Mouse (Mus musculus): ENCODE measurements at regions not wholly inside any gene's neighbourhood (a gene's known extent, or its start where the extent isn't known, plus 50 kb on each side); places are given as distances from the start of the nearest gene placed in this dataset.
A peak's percentile ranks its signal among the peaks of the same experiment; 100 is the strongest.

DNA sequence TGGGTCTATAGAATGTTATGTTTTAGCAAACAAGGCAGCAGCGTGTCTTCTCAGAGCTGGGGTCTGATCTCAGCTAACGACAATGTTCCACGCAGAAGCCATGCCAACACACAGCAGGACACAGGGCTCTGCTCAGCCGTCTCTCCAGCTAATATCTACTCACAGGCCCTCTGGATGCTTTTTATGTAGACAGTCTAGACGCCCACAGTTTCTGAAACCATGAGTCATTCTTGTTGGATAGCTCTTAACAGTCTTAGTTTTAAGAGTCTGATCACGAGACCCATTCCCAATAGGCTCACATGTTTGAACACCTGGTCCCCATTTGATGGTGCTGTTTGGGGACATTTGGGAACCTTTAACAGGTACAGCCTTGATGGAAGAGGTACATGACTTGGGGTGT, 171.7 kb upstream of the Runx1 start:
- no peak for ATAC-seq (replicated peaks; ENCODE audit: low FRiP score, poor library complexity, severe bottlenecking)

DNA sequence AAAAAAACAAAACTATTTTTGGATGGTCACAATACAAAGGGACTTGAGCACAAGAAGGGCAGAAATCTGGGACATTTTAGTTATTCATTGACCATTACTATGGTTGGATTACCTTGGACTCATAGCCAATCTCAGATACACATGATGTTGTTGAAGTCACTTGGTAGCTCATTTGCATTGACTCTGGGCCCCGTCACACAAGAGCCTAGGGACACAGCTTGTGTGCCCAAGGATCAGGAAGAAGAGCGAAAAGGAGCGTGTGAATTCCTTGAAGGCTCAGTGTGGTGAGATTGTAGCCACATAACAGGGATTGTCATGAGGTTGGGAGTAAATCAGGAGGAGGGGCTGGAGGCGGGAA, 170.0 kb upstream of the Runx1 start:
- no peak for ATAC-seq (replicated peaks; ENCODE audit: low FRiP score, poor library complexity, severe bottlenecking)

DNA sequence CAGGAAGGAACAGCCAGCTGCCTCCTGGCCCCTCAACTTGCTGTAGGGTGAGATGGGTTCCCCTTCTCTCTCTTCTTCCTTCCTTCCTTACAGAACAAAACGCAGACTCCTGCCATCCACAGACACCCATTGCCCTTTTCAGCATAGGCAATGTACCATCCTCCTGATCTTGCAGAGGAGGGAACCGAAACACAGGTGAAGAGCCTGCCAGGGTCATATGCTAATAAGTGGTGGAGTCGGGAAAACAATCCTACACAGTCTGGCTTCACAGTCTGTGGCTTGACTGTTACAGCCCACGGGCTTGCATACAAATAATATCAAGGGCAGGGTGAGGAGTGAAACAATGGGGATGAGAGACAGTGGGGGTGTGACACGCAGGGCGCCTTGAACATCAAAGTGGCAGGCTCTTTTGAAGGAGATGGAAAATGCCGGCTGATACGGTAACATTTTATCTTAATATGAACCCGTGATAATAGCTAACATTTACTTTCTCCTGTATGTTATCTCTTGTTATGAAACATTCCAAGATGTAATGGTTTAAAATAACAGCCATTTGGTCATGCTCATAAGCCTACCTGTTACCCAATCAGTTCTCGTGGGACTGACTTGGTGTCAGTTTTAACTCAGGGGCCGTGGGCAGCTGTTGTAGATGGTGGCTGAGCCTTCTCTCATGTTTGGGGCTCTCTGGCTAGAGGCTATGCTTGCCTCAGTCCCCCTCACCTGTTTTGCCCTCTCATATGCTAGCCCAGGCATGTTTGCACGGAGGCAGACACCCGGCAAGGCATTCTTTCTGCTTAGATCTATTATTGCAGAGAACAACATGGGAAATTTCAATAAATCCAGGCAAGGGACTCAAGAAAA, 169.4 kb upstream of the Runx1 start:
- ATAC-seq (replicated peaks; ENCODE audit: low FRiP score, poor library complexity, severe bottlenecking) = no peak

DNA sequence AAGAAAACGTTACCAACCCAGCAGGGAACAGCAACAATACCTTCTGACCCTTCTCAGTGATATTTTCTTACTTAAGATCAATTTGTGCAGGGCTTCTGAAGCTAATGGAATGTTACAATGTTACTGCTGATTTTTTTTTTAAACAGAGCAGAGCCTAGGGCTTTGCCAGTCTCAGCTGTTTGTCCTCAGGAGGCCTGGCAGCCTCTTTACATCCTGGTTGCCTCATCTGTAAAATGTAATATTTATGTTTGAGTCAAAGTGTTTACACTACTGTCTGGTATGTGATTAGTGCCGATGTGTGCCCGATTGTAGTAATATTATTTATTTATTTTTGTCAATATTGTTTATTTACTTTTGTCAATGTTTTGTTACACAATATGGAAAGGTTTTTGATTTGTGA, 166.9 kb upstream of the Runx1 start:
- no peak for ATAC-seq (replicated peaks; ENCODE audit: low FRiP score, poor library complexity, severe bottlenecking)

DNA sequence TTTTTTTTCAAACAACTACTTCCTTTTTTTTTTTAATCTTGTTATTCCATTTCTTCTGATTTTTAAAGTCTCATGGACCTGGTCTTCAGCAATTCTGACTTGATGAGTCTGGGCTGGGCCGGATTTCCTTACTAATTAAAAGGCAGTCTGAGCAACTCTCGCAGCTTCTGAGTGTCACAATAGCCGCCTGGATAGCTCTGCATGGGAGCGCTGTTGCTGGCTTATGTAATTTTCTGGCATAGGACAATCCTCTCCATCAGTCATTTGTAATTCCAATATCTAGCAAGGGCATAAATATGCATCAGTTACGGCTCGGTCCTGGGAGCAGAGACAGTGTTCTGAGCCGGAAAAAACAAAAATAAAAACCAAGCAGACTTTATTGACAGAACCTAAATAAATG, 165.5 kb upstream of the Runx1 start:
- no peak for ATAC-seq (replicated peaks; ENCODE audit: low FRiP score, poor library complexity, severe bottlenecking)

DNA sequence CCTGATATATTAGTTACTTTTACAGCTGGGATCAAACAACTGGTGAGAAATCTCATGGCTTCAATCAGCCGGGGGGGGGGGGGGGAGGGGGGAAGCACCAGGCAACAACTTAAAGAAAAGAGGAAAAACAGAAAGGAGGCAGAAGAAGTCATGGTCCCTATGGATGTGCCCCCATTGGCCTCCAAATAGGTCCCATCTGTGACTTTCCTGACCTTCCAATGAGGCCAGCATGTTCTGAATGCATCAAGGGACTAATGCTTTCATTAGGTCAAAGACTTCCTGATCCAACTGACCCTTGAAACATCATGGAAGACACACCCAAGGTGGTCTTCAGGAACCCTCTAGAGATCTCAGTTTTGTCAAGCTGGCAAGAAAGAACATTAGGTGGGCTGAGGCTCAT, 162.5 kb upstream of the Runx1 start:
- ATAC-seq (replicated peaks; ENCODE audit: low FRiP score, poor library complexity, severe bottlenecking) = no peak

DNA sequence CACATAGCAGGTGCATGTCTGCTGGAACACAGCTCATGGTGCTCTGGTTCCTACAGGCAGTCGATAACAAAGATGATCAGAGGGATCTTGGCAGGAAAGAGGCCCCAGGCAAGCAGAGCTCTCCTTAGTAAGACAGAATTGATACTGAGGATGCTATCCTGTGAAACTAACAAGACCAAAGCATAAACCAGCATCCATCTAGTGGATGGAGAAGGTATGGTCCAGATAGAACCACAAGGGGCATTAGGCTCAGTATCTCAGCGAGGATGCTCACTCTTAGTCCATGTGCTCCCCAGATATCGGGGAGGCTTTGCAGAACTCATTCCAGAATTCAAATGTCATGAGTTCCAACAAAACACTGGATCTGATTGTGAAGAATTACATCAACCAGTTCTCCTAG, 162.1 kb upstream of the Runx1 start:
- ATAC-seq (replicated peaks; ENCODE audit: low FRiP score, poor library complexity, severe bottlenecking) = no peak

DNA sequence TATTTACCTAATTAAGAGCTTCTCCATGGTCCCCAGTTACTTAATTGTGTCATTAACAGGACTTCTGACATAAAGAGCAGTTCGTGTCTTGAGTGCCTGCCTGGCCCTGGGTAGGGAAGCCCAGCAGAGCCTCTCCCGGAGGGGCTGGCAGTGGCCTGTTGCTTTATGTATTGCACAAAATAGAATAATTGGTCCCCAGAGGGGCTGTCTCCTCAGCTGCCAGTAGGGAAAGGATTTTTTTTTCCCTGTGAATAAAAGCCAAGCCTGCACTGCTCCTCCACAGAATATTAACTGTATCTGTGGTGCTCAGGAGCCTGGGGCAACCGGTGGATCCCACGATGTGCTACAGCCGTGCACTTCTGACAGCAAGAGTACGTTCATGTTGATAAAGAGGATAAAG, 159.8 kb upstream of the Runx1 start:
- no peak for ATAC-seq (replicated peaks; ENCODE audit: low FRiP score, poor library complexity, severe bottlenecking)

DNA sequence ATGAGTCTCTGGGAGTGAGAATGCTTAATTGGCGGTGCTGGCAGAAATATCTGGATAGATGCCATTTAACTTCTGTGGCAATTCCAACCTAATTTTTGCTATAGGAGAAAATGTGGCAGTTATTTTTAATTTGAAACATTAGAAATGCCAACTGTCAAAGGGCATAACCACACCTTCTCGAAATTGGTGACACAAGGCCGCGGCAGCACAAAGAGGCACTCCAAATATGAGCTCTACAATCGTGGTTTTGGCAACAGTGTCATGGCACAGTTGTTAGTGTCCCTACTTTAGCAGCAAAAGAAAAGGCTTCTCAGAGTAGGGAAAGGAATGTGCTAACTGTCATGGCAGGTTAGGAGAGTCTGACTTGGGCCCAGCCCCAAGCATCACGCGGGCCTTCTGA, 157.0 kb upstream of the Runx1 start:
- no peak for ATAC-seq (replicated peaks; ENCODE audit: low FRiP score, poor library complexity, severe bottlenecking)

DNA sequence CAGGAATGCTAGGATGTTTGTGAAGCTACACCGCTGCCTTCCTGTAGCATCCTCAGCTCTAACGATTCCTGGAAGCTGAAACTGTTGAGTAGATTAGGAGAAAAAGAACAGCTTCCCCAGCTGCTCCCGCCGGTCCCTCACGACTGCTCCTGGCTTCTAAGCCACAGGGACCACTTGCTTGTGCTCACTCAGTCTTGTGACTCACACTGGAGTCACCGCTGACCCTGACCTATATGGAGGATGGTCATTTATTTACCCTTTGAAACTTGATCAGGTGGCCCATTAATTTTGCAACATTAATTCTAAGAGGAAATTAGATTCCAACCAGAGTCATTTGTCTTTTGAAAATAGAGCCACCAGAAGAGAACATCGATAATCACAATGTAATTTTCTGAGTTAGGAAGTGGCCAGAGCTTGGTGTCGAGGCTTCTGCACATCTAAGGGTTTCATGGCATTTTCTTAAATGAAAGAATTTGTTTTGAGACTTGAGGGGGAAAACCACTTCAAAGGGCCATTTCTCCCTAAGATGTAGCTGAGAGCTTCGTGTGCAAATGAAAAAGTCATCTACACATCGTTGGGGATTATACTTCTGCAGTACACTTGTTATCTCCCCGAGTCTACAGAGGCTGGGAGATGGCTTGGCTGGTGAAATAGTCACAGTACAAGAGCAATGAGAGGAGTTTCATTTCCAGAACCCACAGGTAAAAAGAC, 153.8 kb upstream of the Runx1 start:
- no peak for ATAC-seq (replicated peaks; ENCODE audit: low FRiP score, poor library complexity, severe bottlenecking)

DNA sequence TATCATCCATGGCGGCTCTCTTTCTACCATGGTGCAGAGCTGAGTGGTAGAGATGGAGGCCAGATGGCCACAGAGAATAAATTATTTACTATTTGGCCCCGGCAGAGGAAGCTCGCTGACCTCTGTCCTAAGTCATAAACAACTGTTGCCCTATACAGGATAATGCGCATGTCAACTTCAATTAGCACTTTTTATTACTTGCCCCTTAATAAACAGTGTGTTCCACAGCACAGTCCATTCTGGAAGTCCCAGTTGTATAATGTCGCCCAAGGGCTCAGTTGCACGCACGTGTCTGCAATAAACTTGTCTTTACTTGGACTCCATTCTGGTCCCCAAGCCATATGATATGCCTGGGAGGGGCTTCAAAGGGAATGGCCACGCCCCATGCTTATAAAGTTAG, 150.1 kb upstream of the Runx1 start:
- no peak for ATAC-seq (replicated peaks; ENCODE audit: low FRiP score, poor library complexity, severe bottlenecking)

DNA sequence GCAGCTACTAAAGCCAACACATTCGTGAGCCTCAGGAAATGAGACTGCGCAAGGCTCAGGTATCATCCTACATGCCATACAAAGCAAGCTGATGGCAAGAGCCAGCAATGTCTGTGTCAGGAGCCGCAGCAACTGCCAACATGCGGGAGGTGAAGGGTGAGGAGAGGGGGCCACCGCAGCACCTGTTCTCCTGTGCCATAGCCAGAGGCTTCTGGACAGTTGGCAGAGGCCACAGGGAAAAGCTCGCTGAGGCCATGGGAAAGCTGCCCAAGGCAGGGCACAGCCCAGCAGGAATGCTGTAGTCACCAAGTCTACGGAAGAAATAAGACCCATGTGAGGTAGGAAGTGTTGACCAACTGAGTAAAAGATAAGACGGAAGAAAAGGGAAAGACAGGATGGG, 149.1 kb upstream of the Runx1 start:
- no peak for ATAC-seq (replicated peaks; ENCODE audit: low FRiP score, poor library complexity, severe bottlenecking)

DNA sequence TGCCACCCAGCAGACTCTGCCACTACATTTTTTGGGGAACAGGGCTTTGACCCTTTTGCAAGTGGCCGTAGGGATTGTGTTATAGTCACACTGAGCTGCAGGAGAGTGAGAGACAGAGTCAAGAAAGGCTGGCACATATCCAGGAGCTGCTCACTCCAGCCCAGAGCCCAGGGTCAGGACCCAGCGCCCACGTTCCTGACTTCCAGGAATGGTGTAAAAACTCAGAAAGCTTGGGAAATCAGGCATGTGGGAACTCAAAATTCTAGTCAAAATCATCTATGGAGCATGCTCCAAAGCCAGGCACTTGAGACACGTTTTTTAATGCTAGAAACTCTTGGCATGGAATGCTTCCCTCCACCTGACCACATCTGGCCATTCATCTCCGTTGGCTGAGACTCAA, 146.7 kb upstream of the Runx1 start:
- no peak for ATAC-seq (replicated peaks; ENCODE audit: low FRiP score, poor library complexity, severe bottlenecking)

DNA sequence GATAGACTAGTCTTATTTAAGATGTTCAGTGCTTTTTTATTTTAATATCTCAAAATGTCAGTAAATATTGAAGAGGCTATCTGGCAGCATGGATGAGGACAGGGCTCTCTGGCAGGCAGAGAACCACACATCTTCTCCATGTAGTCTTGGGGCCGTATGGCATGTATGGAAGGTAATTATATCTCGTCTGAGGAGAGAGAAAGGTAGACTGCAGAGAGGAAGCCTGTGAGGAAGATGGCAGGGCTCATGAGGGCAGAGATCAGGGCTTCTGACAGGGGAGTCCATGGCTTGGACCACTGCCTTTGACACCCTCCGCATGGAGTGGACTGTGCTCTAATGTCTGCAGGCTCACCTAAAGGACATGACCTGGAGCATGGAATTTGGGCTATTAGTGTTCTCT, 146.0 kb upstream of the Runx1 start:
- no peak for ATAC-seq (replicated peaks; ENCODE audit: low FRiP score, poor library complexity, severe bottlenecking)

DNA sequence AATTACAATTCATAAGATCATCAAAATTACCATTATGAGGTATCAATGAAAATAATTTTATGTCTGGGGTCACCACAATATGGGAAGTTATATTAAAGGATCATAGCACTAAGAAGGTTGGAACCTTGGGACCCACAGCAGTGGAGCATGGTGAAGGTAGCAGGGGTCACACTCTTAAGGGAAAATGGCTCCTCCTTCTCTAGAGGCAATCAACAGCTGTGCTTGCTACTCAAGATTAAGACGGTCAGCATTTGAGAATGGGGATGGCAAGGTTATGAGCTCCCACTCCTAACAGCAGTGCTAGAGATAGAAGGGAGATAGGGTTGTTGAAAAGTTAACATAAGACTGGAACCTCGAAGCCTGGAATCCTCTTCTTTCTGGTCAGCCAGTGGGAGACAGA, 144.6 kb upstream of the Runx1 start:
- no peak for ATAC-seq (replicated peaks; ENCODE audit: low FRiP score, poor library complexity, severe bottlenecking)

DNA sequence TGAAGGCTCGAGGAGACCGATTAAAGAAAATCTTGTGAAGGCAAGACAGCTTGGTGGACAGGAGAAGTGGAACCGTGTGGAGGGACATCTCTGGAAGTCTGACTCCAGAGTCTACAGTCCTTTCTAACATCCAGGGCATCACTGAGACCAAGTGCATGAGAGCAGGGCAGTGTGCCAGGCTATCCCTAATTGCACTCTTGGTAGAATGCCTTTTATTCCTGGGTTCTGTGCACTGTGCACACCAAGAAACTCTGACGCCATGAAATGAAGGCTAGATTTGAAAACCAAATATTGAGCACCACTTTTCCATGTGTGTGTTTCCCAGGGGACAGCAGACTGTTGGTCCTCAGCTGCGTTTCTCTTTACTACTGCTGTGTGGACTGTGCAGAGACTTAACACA, 143.1 kb upstream of the Runx1 start:
- ATAC-seq (replicated peaks; ENCODE audit: low FRiP score, poor library complexity, severe bottlenecking) = no peak

DNA sequence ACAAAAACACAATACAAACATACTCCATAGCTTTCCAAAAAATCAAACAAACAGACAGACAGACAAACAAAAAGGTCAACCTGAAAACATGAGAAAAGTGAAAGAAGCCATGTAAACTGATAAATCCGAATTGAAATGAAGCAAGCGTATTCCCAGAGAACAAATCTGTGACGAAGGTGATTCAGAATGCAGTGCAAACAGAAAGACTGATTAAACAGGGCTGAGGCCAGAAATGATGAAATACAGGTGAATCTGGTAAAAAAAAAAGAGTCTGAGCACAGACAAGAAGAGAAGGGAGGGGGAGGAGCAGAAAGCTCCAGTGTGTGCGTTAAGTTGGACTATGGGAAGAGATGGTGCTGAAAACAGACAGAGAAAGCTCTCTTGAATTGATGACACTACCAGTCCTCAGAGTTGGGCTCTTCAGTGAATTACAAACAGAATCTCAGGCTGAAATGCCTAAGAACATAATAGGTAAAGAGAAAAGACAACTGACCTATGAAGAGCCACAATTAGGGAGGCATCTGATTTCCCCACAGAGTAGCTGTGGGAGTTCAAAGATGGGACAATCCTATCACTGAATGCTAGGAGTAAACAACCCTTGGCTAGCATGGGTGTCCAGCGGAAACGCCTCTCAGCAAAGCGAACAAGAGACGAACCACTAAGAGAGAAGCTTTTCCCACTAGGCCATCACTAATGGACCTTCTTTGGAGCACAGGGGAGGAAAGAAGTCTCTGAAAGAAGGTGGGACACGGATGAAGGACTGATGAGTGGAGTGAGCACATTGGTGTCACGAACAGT, 140.3 kb upstream of the Runx1 start:
- ATAC-seq (replicated peaks; ENCODE audit: low FRiP score, poor library complexity, severe bottlenecking) = no peak

DNA sequence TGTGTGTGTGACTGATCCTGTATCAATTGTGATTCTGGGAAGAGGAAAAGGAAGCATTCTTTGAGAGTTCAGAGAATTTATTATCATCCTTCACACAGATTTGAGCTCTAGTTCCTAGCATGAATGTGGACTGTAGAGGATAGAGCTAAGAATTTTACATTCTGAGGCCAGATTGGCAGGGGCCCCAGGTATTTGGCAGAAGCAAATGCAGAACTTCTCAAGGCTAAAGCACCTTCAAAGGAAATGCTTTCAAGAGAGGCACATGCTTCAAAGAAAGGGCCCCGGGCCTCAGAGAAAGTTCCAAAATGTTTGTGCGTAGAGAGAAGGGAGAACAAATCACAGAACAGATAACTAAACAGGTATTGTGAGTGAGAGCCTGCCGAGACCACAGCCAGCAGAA, 139.7 kb upstream of the Runx1 start:
- no peak for ATAC-seq (replicated peaks; ENCODE audit: low FRiP score, poor library complexity, severe bottlenecking)

DNA sequence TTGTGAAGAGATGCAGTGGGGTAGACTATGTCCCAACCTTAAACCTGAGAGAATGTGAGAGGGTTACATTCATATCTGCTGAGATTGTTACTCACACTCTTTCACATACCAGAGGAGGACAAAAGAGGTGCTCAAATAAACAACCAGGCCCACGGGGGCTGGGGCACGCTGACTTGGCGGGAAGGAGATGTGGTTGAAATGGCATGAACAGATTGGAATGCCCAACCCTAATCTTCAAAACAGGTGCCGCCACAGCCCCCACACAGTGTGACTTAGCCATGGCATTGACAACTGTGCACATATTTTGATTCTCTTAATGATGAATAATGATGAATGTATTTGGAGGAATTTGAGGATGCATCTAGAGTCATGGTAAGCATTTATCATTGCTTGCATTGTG, 137.6 kb upstream of the Runx1 start:
- no peak for ATAC-seq (replicated peaks; ENCODE audit: low FRiP score, poor library complexity, severe bottlenecking)

DNA sequence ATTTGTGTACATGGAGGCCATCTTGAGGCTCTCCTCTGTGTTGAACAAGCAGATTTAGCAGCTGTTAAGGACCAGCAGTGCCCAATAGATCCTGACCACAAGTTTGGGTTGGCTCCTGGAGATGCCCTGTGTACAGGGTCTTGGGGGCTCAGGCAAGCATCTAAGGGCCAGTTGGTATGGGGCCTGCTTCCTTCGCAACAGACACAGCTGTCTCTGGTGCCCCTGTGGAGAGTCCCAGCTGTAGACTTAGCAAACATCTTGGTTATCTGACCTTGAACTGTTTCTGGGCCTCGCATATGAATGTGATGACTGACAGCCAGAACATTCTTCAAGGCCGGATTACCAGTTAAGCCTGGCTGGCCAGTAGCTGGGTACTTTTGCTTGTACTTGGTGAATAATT, 135.4 kb upstream of the Runx1 start:
- ATAC-seq (replicated peaks; ENCODE audit: low FRiP score, poor library complexity, severe bottlenecking) = 0 out of 2 replicates have a peak, but pooled peaks have one; percentile 19

DNA sequence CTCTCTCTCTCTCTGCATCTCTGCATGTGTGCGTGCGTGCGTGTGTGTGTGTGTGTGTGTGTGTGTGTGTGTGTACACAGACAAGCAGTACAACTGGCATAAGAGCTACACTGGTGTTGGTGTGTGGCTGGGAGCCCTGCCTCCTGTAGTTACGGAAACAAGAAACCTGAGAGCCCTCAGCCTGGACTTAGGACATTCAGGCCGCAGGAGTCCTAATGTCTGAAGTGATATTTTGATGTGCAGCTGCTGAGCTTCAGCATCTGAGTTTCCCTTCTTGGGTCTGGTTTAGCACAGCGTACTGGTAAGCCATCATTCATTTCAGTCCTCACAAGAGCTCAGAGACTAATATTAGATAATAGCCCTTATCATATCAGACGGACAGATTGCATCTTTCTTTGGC, 134.8 kb upstream of the Runx1 start:
- no peak for ATAC-seq (replicated peaks; ENCODE audit: low FRiP score, poor library complexity, severe bottlenecking)
